Mouse (Mus musculus): ENCODE measurements around the gene Grin2d. TPM values are rescaled to one million over a fixed set of nuclear protein-coding genes. Genes with fewer than 3 reads are reported as not detected.

Grin2d gene
- polyA plus RNA-seq, 1 experiment from 2014 or later = 1.6 TPM

DNA sequence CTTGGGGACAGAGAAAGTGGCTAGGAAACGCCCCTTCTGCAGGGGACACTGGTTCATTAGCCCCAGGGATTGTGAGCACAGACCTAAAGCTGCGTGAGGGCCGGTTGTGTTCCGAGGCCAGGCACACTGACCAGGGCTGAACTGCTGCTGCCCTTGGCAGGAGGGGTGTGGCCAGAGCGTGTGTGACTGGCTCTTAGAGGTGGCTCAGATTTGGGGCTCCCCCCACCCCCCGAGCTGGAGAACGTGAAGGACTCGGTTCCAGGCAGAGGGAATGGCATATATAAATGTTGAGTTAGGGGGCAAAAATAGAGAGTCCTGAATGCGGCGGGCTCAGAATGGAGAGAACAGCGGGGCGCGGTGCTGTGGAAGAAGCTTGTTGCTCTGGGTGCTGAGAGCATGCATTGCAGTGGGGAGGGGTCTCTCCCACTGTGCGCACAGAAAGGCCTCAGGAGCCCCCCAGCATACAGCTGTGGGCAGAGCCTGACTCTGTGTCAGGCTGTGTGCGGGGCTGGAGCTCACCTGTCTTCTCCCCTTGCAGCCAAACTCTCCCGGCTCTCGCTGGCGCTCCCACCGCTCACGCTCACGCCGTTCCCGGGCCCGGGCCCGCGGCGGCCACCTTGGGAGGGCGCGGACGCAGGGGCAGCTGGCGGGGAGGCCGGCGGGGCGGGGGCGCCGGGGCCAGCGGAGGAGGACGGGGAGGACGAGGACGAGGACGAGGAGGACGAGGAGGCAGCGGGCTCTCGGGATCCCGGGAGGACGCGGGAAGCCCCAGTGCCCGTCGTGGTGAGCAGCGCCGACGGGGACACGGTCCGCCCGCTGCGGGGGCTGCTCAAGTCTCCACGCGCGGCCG lies 80.3 kb downstream of the Grin2d start:
- Histone ChIP-seq H3K9me3 (replicated peaks) (no peaks in the 10 kb centered on the region), H3K4me2 (replicated peaks) (peak overlapping the region; percentile 62), H3K4me3 (peak overlapping the region; percentile 39), H3K36me3 (peaks cover 73% of the 10 kb centered on the region), H3K4me1 (peaks cover 30% of the 10 kb centered on the region), H3K27ac (no peak overlapping the region), H3K9ac (peak overlapping the region; percentile 65), H3K27me3 (peaks cover 59% of the 10 kb centered on the region)
- no peak for ATAC-seq (ENCODE audit: low FRiP score)
- WGBS = under 1% methylated on average over 58 of the region's 60 CpGs

GRCm38 (mm10) chr7:45796950-45797349 lies 81.2 kb downstream of the Grin2d start:
- Histone ChIP-seq H3K4me1 (peaks cover 30% of the 10 kb centered on the region), H3K27me3 (peaks cover 59% of the 10 kb centered on the region), H3K36me3 (peaks cover 73% of the 10 kb centered on the region), H3K4me3 (no peak overlapping the region), H3K27ac (no peak overlapping the region), H3K9me3 (replicated peaks) (no peaks in the 10 kb centered on the region), H3K9ac (peak overlapping the region; percentile 65; the same call in 1 of the 2 replicates), H3K4me2 (replicated peaks) (peak overlapping the region; percentile 62; the same call in 1 of the 2 replicates)
- ATAC-seq (ENCODE audit: low FRiP score) = no peak
- 40% methylated on average over 6 of the region's 6 CpGs for WGBS

- Histone ChIP-seq H3K4me1 (peaks cover 21% of the 10 kb centered on the region), H3K36me3 (peaks cover 76% of the 10 kb centered on the region), H3K9ac (no peak overlapping the region), H3K27me3 (peaks cover 53% of the 10 kb centered on the region), H3K27ac (no peak overlapping the region), H3K9me3 (replicated peaks) (no peaks in the 10 kb centered on the region), H3K4me2 (replicated peaks) (no peak overlapping the region), H3K4me3 (no peak overlapping the region)
- ATAC-seq (ENCODE audit: low FRiP score) = no peak
- 92% methylated on average over 29 of the region's 29 CpGs for WGBS
Observed at GRCm38 (mm10) chr7:45794971-45795370, 83.2 kb downstream of the Grin2d start.

- Histone ChIP-seq H3K9ac (no peak overlapping the region), H3K27ac (no peak overlapping the region), H3K4me3 (no peak overlapping the region), H3K36me3 (peaks cover 84% of the 10 kb centered on the region), H3K4me2 (replicated peaks) (no peak overlapping the region), H3K9me3 (replicated peaks) (no peaks in the 10 kb centered on the region), H3K4me1 (peaks cover 21% of the 10 kb centered on the region), H3K27me3 (peaks cover 53% of the 10 kb centered on the region)
- WGBS = 88% methylated on average over 35 of the region's 44 CpGs
- ATAC-seq (ENCODE audit: low FRiP score) = no peak
Observed at GRCm38 (mm10) chr7:45793969-45794585, 84.1 kb downstream of the Grin2d start.

DNA sequence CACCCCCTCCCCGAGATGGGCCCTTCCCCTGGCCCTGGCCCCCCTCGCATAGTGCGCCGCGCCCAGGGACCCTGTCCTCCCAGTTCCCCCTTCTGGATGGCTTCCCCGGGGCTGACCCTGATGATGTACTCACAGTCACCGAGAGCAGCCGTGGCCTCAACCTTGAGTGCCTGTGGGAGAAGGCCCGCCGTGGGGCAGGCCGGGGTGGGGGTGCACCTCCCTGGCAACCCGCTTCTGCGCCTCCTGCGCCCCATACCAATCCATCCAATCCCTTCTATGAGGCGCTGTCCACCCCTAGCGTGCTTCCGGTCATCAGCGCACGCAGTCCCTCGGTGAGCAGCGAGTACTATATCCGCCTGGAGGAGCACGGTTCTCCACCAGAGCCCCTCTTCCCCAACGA lies 84.9 kb downstream of the Grin2d start:
- no peak overlapping the region for H3K9ac ChIP-seq
- peaks cover 44% of the 10 kb centered on the region for H3K27me3 ChIP-seq
- H3K27ac ChIP-seq = no peak overlapping the region
- no peak for ATAC-seq (ENCODE audit: low FRiP score)
- H3K4me3 ChIP-seq = no peak overlapping the region
- peaks cover 90% of the 10 kb centered on the region for H3K36me3 ChIP-seq
- peaks cover 15% of the 10 kb centered on the region for H3K4me1 ChIP-seq
- H3K9me3 ChIP-seq (replicated peaks) = no peaks in the 10 kb centered on the region
- 86% methylated on average over 24 of the region's 24 CpGs for WGBS
- no peak overlapping the region for H3K4me2 ChIP-seq (replicated peaks)

DNA sequence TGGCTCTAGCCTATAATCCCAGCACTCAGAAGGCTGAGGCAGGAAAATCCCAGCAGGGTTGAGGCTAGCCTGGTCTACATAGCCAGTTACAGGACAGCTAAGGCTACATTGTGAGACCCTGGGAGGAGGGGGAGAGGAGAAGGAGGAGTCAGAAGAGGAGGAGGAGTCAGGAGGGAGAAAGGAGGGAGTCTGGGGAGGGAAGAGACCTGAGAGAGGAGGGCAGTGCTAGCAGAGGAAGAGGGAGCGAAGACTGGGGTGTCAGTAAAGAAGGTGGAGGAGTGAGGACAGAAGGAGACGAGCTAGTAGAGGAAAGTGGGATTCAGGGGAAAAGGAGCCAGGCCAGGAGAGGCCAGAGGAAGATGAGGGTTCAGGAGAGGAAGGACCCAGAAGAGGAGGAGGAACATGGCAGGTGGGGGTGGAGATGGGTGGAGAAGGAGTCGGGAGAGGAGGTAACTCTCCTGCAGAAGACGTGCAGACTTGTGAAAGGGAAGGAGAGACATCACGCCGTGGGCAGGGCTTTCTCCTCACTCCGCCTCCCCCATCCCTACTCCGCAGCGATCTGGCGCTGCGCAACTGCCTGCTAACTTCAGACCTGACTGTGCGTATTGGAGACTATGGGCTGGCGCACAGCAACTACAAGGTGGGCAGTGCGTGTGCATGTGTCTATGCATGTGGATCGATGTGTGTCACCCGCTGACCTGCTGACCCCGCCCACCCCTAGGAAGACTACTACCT lies 86.3 kb downstream of the Grin2d start:
- no peak for ATAC-seq (ENCODE audit: low FRiP score)
- WGBS = 79% methylated on average over 17 of the region's 17 CpGs
- Histone ChIP-seq H3K27me3 (peaks cover 31% of the 10 kb centered on the region), H3K4me2 (replicated peaks) (no peak overlapping the region), H3K9ac (no peak overlapping the region), H3K27ac (no peak overlapping the region), H3K9me3 (replicated peaks) (no peaks in the 10 kb centered on the region), H3K36me3 (peaks cover 97% of the 10 kb centered on the region), H3K4me3 (no peak overlapping the region), H3K4me1 (peaks cover 10% of the 10 kb centered on the region)

- H3K9ac ChIP-seq = no peak overlapping the region
- H3K27ac ChIP-seq = no peak overlapping the region
- no peak overlapping the region for H3K4me3 ChIP-seq
- peaks cover 19% of the 10 kb centered on the region for H3K27me3 ChIP-seq
- H3K9me3 ChIP-seq (replicated peaks) = no peaks in the 10 kb centered on the region
- H3K4me1 ChIP-seq = peaks cover 15% of the 10 kb centered on the region
- peaks cover 86% of the 10 kb centered on the region for H3K36me3 ChIP-seq
- WGBS = 69% methylated on average over 6 of the region's 6 CpGs
- ATAC-seq (ENCODE audit: low FRiP score) = no peak
- no peak overlapping the region for H3K4me2 ChIP-seq (replicated peaks)
Observed at GRCm38 (mm10) chr7:45790721-45791120, 87.5 kb downstream of the Grin2d start.

DNA sequence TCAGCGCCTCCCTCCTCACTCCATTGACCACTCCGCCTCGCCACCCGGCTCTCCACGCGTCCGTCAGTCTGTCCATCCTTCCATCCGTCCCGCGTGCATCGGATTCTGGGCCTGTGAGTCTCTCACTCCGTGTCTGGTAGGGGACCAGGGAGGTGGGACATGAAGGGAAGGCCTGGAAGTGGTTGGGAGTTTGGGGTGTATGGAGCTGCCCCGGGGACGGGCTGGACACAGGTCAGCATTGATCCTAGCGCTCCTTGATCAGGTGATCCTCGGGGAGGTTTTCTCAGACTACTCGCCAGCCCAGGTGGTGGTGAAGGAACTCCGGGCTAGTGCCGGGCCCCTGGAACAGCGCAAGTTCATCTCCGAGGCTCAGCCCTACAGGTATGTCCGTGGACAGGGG lies 90.5 kb downstream of the Grin2d start:
- H3K9ac ChIP-seq = peak overlapping the region; percentile 27; the same call in 1 of the 2 replicates
- WGBS = 83% methylated on average over 22 of the region's 22 CpGs
- peaks cover 55% of the 10 kb centered on the region for H3K36me3 ChIP-seq
- peak overlapping the region; percentile 87 for H3K4me2 ChIP-seq (replicated peaks)
- H3K27ac ChIP-seq = no peak overlapping the region
- H3K4me3 ChIP-seq = peak overlapping the region; percentile 74; the same call in 1 of the 2 replicates
- H3K4me1 ChIP-seq = peaks cover 28% of the 10 kb centered on the region
- no peaks in the 10 kb centered on the region; the same call in 1 of the 2 replicates for H3K27me3 ChIP-seq
- no peak for ATAC-seq (ENCODE audit: low FRiP score)
- H3K9me3 ChIP-seq (replicated peaks) = no peaks in the 10 kb centered on the region

DNA sequence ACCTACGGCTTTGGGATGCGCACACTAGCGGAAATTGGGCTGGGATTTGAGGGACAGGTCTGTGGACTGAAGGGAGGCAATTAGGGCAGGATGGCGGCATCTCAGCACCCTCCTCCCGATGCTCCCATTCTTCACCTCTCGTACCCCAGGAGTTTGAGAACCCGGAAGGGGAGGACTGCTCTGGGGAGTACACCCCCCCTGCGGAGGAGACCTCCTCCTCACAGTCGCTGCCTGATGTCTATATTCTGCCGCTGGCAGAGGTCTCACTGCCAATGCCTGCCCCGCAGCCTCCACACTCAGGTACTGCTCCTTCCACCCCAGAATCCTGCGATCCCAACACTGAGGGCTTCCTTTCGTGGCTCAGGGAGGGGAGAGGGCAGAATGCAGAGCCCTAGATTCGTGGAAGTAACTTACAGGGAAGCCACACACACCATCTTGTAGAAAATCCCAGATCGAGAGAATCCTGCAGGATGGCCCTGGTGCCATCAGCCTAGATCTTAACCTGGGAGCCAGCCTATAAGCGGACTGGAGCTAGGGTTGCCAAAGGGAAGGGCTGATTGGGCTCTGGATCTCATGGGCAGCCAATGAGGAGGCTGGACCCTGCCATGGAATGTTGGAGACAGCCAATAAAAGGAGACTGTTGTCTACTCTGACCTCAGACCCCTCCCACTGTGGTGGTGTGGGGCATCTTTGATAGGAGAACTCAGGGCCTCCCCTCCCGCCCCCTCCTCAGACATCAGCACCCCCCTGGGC lies 91.3 kb downstream of the Grin2d start:
- Histone ChIP-seq H3K4me3 (peak overlapping the region; percentile 74), H3K36me3 (peaks cover 47% of the 10 kb centered on the region), H3K9me3 (replicated peaks) (no peaks in the 10 kb centered on the region), H3K27me3 (peaks cover 7% of the 10 kb centered on the region), H3K4me2 (replicated peaks) (peak overlapping the region; percentile 87), H3K4me1 (peaks cover 28% of the 10 kb centered on the region), H3K27ac (peak overlapping the region; percentile 98), H3K9ac (peak overlapping the region; percentile 90)
- WGBS = 5% methylated on average over 17 of the region's 17 CpGs
- peak; percentile 11 for ATAC-seq (ENCODE audit: low FRiP score)

GRCm38 (mm10) chr7:45786136-45786578 lies 92.0 kb downstream of the Grin2d start:
- H3K4me1 ChIP-seq = peaks cover 28% of the 10 kb centered on the region
- ATAC-seq (ENCODE audit: low FRiP score) = peak; percentile 59
- H3K9me3 ChIP-seq (replicated peaks) = no peaks in the 10 kb centered on the region
- H3K4me3 ChIP-seq = peak overlapping the region; percentile 74
- WGBS = 1% methylated on average over 14 of the region's 14 CpGs
- peak overlapping the region; percentile 90 for H3K9ac ChIP-seq
- peaks cover 7% of the 10 kb centered on the region for H3K27me3 ChIP-seq
- peak overlapping the region; percentile 87 for H3K4me2 ChIP-seq (replicated peaks)
- peak overlapping the region; percentile 98 for H3K27ac ChIP-seq
- H3K36me3 ChIP-seq = peaks cover 40% of the 10 kb centered on the region

GRCm38 (mm10) chr7:45785388-45786135 lies 92.6 kb downstream of the Grin2d start:
- ATAC-seq (ENCODE audit: low FRiP score) = peak; percentile 67
- H3K4me2 ChIP-seq (replicated peaks) = peak overlapping the region; percentile 87
- peaks cover 7% of the 10 kb centered on the region for H3K27me3 ChIP-seq
- under 1% methylated on average over 36 of the region's 42 CpGs for WGBS
- H3K4me1 ChIP-seq = peaks cover 28% of the 10 kb centered on the region
- peak overlapping the region; percentile 98 for H3K27ac ChIP-seq
- H3K4me3 ChIP-seq = peak overlapping the region; percentile 74
- H3K9me3 ChIP-seq (replicated peaks) = no peaks in the 10 kb centered on the region
- peaks cover 34% of the 10 kb centered on the region for H3K36me3 ChIP-seq
- H3K9ac ChIP-seq = peak overlapping the region; percentile 90

Measured in hindbrain, embryonic 12.5 days (tissue).